Mouse (Mus musculus) T-helper 2 cell (primary cell): ENCODE results near the gene Obscn.

Experiments
- in situ Hi-C: fragments of 300-600 bp; cut with MboI, MseI; formaldehyde crosslinking; loops from one replicate; pipeline ENCODE4 v1.15.1; 2025; ENCODE audit warnings: high pct_unique_total_duplicates

Obscn gene

DNA sequence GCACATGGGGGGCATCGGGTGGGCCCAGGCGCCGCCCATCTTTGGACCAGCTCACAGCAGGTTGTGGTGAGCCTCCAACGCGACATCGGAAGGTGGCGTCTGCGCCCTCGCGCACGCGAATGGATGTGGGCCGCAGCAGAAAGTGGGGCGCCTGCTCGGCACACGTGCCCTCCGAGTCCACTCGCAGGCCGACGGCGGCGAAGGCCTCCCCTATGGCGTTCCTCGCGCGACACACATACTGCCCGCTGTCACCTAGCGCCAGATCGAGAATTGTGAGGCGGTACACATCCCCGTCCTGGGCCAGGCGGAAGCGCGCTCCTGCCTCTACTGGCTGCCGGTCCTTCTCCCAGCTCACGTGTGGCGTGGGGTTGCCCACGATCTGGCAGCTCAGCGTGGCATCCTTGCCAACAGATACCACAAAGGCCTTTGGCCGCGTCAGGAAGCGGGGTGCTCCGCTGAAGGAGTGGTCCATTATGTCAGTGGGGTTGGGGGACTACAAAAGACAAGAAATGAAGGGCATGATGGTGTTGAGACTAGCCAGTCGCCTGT lies at the start of gene Obscn:
Gene Obscn (minus strand): TSS at position 499 of the 549 bp plus-strand sequence.
- in situ Hi-C loops: no loop called here

GRCm38 (mm10) chr11:59185490-59185889 lies 49.3 kb upstream of the Obscn start:
- in situ Hi-C loops: no loop called here

DNA sequence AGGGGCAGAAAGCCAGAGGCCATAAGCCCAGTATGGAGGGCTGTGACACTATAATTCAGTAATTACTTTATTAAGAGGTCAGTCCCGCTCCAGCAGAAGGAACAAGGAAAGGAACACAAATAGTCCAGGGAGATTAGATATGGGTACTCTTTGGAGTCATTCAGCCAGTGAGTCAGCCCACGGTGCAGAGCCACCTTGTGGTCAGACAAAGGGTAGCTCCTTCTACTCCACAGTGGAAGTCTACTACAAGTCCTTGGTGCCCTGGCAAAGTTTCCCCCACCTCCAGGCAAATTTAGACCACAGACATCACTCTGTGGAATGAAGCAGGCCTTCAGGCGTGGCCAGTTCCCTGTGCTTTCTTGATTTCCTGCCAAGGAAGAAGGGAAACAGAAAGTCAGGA lies 47.6 kb upstream of the Obscn start:
- in situ Hi-C loops: no loop called here

DNA sequence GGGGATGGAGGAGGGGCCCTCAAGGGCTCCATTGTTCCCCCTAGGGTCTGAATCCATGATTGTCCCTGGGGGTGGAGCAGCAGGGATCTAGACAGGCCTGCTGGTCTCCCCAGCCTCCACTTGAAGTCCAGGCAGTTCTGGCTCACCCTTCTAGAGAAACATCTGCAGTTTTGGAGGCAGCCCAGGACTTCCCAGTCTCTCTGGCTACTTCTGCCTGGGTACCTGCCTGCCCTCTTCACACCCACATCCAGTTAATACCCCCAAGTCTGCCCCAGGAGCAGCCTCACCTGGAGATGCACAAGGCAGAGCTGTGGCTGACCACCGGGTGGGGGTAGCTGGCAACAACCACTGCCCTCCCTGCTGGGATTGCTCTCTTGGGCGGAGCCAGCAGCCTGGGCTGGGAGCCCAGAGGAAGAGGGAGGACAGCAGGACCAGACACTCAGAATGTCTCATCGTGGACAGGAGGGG lies 46.7 kb upstream of the Obscn start, which contains the start of gene Gjc2:
Gene Gjc2 (minus strand): TSS at position 350 of the 468 bp plus-strand sequence.
- in situ Hi-C loops: no loop called here

- in situ Hi-C loops: no loop called here
Measured at GRCm38 (mm10) chr11:59176921-59177320, 40.7 kb upstream of the Obscn start.

- in situ Hi-C loops: no loop called here
Measured at GRCm38 (mm10) chr11:59176475-59176874, 40.3 kb upstream of the Obscn start.

- in situ Hi-C loops: no loop called here
Measured at GRCm38 (mm10) chr11:59174189-59174838, 38.1 kb upstream of the Obscn start.

DNA sequence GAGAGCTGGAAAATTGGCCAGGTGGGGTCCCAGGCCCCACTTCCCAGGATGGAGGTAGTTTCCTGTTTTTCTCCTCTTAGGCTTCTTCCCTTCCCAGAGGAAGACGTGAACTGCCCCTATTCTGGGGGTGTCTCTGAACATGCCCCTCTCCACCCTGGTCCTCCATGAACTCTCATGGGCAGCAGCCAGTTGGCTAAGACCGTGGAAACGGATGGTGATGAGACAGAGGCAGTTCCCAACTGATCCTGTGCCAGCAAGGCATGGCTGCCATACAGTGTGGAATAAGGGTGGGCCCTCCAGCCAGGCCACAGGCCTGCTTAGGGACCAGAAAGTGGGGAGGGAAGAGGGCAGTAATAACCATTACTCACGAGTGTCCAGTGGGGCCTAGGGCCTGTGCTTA lies 34.3 kb upstream of the Obscn start:
- in situ Hi-C loops: no loop called here

DNA sequence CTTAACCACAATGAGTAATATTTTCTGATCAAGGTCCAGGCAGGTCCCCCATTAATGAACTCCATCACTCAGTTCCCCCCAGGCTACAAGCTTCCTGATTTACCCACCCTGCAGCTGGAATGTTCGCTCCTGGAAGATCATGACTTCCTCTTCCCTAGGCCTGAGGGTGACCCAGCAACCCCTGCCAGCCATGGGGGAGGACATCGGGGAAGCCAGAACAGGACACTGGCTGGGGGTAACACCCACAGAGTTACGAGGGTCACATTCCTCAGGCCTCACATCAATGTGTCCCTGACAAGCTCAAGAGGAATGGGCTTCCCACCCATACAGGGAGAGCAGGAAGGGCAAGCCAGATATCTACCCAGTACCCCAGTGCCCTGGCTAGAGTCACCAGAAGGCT lies 33.6 kb upstream of the Obscn start:
- in situ Hi-C loops: no loop called here

DNA sequence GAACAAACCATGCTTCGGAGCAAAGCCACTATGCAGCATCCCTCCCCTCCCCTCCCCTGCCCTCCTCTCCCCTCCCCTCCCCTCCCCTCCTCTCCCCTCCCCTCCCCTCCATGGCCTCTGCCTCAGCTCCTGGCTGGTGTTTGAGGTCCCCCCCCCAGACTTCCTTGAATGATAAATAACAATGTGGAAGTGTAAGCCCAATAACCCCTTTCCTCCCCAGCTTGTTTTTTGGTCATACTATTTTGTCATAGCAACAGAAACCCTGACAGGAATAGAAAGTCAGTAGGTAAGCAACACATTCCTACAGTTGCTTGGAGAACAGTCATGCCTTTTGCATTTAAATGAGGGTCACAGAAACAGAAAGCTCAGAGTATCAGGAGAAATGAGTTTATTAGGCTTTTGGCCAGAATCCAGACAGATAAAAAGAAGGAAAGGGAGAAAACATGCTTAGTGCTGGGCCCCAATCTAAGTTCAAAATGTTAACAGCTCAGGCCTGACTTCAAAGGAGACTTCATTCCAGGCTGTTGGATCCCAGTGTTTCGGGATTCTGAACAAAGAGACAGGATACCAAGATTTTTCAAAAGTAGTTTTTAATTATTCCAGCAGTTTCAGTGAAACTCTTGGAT lies 29.5 kb upstream of the Obscn start:
- in situ Hi-C loops: no loop called here

DNA sequence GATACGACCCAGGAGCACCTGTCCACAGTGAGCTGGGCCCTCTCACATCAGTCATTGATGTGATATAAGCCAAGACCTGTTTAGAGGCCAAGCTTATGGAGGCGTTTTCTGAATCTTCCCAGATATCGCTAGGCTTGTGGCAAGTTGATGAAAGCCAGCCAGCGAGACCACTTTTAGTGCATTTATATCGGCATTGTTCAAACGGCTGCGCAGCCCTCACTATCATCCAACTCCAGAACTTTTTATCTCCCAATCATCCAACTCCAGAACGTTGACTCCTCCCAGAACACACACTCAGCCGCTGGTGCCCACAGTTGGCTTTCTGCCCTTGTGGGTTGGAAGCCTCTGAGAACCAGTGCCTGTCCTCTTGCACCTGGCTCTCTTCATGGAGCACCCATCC lies 28.2 kb upstream of the Obscn start:
- in situ Hi-C loops: no loop called here

- in situ Hi-C loops: no loop called here
Measured at GRCm38 (mm10) chr11:59163255-59164236, 27.3 kb upstream of the Obscn start, which contains the start of gene Iba57. TSS of gene Iba57 (minus strand) at chr11:59163739.

DNA sequence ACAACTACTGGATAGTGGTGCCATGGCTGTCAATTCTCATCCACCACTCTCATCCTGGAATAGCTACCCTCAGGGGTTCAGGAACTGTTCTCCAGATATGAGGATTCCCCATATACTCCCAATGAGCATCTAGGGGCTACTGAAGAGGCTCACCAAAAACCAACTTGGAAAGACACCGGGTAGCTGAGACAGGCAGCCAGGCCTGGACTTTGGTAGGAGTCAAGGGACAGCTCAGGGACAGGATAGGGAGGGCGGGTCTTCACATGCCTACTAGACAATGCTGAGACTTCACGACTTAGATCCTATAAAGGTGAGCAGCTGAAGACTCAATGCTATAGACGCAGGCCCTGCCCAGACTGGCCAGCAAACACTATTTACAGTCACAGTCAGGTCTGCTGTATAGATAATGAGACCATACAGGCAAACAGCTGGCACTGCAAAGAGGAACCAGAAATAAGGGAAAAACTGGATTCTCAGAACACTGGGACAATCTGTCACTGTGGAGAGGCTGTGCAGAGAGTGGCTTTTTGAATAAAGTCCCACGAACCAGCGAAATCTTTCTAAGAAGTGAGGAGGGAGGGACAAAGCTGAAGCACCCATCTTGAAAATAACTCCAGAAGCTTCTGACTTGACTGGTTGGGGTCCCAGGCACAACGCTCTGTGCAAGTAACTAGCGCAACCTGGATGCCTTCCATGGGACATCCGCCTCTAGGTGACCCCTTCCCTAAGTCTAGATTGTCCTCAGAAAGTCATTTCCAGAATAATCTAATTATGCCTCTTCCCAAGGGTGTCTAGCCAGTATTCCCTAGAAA lies 26.4 kb upstream of the Obscn start:
- in situ Hi-C loops: no loop called here

GRCm38 (mm10) chr11:59161398-59161797 lies 25.2 kb upstream of the Obscn start:
- in situ Hi-C loops: no loop called here

GRCm38 (mm10) chr11:59159558-59159957 lies 23.4 kb upstream of the Obscn start:
- in situ Hi-C loops: no loop called here

DNA sequence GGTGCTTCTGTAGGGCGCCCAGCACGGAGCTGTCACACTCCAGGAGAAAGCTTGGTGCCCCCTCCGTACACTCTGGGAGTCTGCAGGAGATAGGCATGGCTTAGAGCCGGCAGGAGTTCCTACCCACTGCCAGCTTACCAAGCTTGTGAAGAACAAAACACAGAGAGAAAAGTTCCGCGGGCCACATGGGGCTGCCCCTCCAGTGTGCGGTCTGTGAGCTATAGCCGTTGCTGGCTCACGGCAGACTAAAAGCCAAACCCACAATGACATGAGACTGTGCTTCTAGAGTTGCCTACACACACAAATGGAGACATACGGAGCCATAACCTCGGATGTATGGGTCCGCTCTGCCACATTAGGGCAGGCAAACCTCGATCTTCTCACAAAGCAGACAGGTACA lies 22.9 kb upstream of the Obscn start:
- in situ Hi-C loops: no loop called here

- in situ Hi-C loops: no loop called here
Measured at GRCm38 (mm10) chr11:59155900-59156299, 19.7 kb upstream of the Obscn start.

DNA sequence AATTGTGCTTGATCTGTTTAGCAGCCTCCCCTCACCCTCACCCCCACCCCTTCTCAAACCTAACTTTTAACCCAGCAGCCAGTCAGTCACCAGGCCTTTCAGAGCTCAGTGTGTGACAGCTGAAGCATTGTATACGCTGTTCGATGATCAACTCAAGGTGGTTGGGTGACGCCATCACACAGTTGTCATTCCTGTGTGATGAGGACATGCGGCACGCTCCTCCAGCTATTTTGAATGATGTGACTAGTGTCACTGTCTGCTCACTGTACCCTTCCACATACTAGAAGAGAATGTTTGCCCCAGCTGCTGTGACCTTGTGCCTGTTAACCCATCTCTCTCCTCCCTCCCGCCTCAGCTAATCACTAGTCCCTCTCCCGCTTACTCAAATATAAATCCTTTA lies 18.0 kb upstream of the Obscn start:
- in situ Hi-C loops: no loop called here

DNA sequence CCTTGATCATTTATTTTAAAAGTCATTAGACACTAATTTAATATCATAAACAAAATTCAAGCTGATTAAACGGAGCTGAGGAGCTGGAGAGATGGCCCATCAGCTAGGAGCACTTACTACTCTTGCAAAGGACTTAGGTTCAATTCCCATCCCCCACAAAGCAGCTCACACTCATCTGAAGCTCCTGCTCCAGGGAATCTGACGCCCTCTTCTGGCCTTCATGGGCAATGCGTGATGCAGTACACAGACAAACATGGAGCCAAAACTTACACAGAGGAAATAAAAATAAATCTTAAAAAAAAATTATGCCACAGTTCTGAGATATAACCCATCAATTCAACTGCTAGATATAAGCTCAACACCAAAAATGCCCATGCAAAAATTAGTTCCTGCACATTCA lies 15.5 kb upstream of the Obscn start:
- in situ Hi-C loops: no loop called here

GRCm38 (mm10) chr11:59149302-59149701 lies 13.1 kb upstream of the Obscn start:
- in situ Hi-C loops: no loop called here

DNA sequence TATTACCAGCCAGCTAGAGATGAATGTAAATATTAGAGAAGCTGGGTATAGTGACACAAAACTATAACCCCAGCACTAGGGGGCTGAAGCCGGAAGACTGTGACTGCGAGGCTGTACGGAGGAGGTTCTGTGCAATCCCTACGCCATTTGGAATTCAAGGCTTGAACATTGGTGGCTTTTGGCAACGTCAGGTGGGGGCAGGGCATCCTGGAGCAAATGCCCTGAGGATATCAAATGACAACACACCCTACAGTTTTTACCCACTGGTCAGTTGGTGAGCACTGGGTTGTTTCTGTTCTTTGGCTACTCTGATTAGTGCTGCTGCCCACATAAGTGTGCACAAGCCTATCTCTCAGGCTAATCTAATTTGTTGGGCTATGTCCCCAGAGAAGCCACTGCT lies 6.8 kb upstream of the Obscn start:
- in situ Hi-C loops: no loop called here
